Comparison of ENCODE assay signal across 8 mouse cellular contexts in the genomic region with DNA sequence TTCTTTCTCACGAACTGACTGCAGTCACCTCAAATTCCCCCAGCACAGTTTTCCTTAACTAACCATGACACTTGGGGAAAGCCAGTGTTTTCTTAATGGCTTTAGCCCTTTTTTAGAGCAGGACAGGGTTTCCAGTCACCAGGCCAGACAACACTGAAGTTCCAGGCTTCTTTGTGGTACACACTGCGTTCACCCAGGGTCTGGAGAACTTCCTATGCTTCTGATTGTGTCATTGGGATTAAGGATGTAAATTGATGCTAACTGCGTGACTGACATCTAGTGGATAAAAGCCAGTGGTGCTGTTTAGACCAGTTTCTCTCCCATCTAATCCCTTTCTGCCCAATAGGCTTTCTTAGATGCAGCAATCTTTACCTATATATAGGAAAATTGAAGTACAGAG.
DNase-seq lines count a peak whose midpoint lies in the region; ATAC-seq and TF ChIP-seq lines count a peak whose summit lies in the region.

No protein-coding gene starts in this region.

- H3K27me3 ChIP-seq in CH12.LX (replicated peaks) = no peaks in the 10 kb centered on the region
- 0 out of 2 replicates have a peak, but pooled peaks cover 4% of the 10 kb centered on the region for H3K27me3 ChIP-seq in embryonic facial prominence, embryonic 14.5 days (replicated peaks; ENCODE audit: control insufficient read depth, insufficient read depth, low read length)
- peaks cover 9% of the 10 kb centered on the region; the same call in 1 of the 2 replicates for H3K27me3 ChIP-seq in kidney, embryonic 15.5 days
- H3K27me3 ChIP-seq in lung, postnatal 0 days (replicated peaks; ENCODE audit: insufficient read depth, low read length) = no peaks in the 10 kb centered on the region

- no peak overlapping the region for H3K9ac ChIP-seq in CH12.LX (ENCODE audit: insufficient read depth, low read depth)
- no peak overlapping the region for H3K9ac ChIP-seq in embryonic facial prominence, embryonic 14.5 days (ENCODE audit: low read depth, low read length)
- H3K9ac ChIP-seq in kidney, embryonic 15.5 days = no peak overlapping the region
- H3K9ac ChIP-seq in lung, postnatal 0 days (replicated peaks; ENCODE audit: low read depth) = no peak overlapping the region

- H3K9me3 ChIP-seq in CH12.LX (replicated peaks; ENCODE audit: low read length) = peaks cover 3% of the 10 kb centered on the region
- no peaks in the 10 kb centered on the region for H3K9me3 ChIP-seq in embryonic facial prominence, embryonic 14.5 days (ENCODE audit: control insufficient read depth, low read length)
- H3K9me3 ChIP-seq in kidney, embryonic 15.5 days (replicated peaks) = no peaks in the 10 kb centered on the region
- H3K9me3 ChIP-seq in lung, postnatal 0 days (ENCODE audit: low read length) = no peaks in the 10 kb centered on the region

- DNase-seq in adrenal gland, postnatal 14 days = peak; percentile 17
- no peak for DNase-seq in adrenal gland, adult 8-10 months
- peak; percentile 33 for DNase-seq in CH12.LX (ENCODE audit: extremely low read depth)
- DNase-seq in embryonic facial prominence, embryonic 14.5 days (ENCODE audit: low spot score) = peak; percentile 88
- DNase-seq in lung, postnatal 0 days (ENCODE audit: low spot score) = peak; percentile 80
- DNase-seq in right cerebral cortex, adult 2 months (ENCODE audit: low spot score in 2 of 2) = peak; percentile 54 to 60
- DNase-seq in urinary bladder, postnatal 14 days (ENCODE audit: low spot score) = no peak

- no peak overlapping the region for H3K27ac ChIP-seq in CH12.LX (ENCODE audit: insufficient read depth, low read depth)
- no peak overlapping the region for H3K27ac ChIP-seq in embryonic facial prominence, embryonic 14.5 days (replicated peaks; ENCODE audit: low read depth, low read length)
- no peak overlapping the region for H3K27ac ChIP-seq in kidney, embryonic 15.5 days
- no peak overlapping the region for H3K27ac ChIP-seq in lung, postnatal 0 days (ENCODE audit: low read length)

- no peaks in the 10 kb centered on the region for H3K36me3 ChIP-seq in CH12.LX (replicated peaks in 1 of 2; ENCODE audit: control insufficient read depth in 1 of 2, insufficient read depth in 1 of 2, low read length in 1 of 2)
- no peaks in the 10 kb centered on the region for H3K36me3 ChIP-seq in embryonic facial prominence, embryonic 14.5 days (ENCODE audit: control insufficient read depth, insufficient read depth, low read length)
- no peaks in the 10 kb centered on the region for H3K36me3 ChIP-seq in kidney, embryonic 15.5 days
- no peaks in the 10 kb centered on the region for H3K36me3 ChIP-seq in lung, postnatal 0 days (ENCODE audit: insufficient read depth, low read length)

- TF ChIP-seq POLR2A in CH12.LX (IDR thresholded peaks at IDR 0.05; ENCODE audit: low read depth, low read length) = no peak

- H3K4me1 ChIP-seq in CH12.LX (ENCODE audit: control insufficient read depth in 1 of 2, insufficient read depth in 2 of 2) = no peaks in the 10 kb centered on the region; a peak in 2 of 4 replicates
- peaks cover 4% of the 10 kb centered on the region for H3K4me1 ChIP-seq in embryonic facial prominence, embryonic 14.5 days (ENCODE audit: control insufficient read depth, insufficient read depth, low read length)
- H3K4me1 ChIP-seq in kidney, embryonic 15.5 days = peaks cover 11% of the 10 kb centered on the region
- no peaks in the 10 kb centered on the region; the same call in 1 of the 2 replicates for H3K4me1 ChIP-seq in lung, postnatal 0 days (ENCODE audit: insufficient read depth, low read depth, low read length)

- no peak overlapping the region for H3K4me3 ChIP-seq in CH12.LX (replicated peaks in 1 of 3; ENCODE audit: low read depth in 2 of 3, low read length in 2 of 3, poor library complexity in 1 of 3)
- H3K4me3 ChIP-seq in embryonic facial prominence, embryonic 14.5 days (ENCODE audit: low read depth, low read length) = no peak overlapping the region
- no peak overlapping the region for H3K4me3 ChIP-seq in kidney, embryonic 15.5 days (replicated peaks)
- H3K4me3 ChIP-seq in lung, postnatal 0 days (ENCODE audit: low read depth, low read length) = no peak overlapping the region

- peak; percentile 61 to 77 for TF ChIP-seq CTCF in CH12.LX (conservative IDR thresholded peaks at IDR 0.05 in 1 of 2, IDR thresholded peaks at IDR 0.05 in 1 of 2; ENCODE audit: low read depth in 2 of 2, low read length in 2 of 2)
- TF ChIP-seq CTCF in lung, postnatal 0 days (IDR thresholded peaks at IDR 0.05) = peak; percentile 91

- in situ Hi-C loops in CH12.LX (cut with MboI; ENCODE audit: low pct_ligation_motif_present, low pct_unique_long_range_greater_than_20kb, low sequenced_read_pairs) = no loop called here

- ATAC-seq in embryonic facial prominence, embryonic 14.5 days (ENCODE audit: low read depth) = peak; percentile 38; the same call in 1 of the 2 replicates
- ATAC-seq in kidney, embryonic 15.5 days (replicated peaks; ENCODE audit: low FRiP score) = peak; percentile 47
- peak; percentile 52; the same call in 1 of the 2 replicates for ATAC-seq in lung, postnatal 0 days

- no peaks in the 10 kb centered on the region for H3K79me2 ChIP-seq in CH12.LX (replicated peaks; ENCODE audit: control insufficient read depth, extremely low read depth, insufficient read depth, poor library complexity, severe bottlenecking)

- no peak for TF ChIP-seq EP300 in CH12.LX (IDR thresholded peaks at IDR 0.05; ENCODE audit: low read length)
- TF ChIP-seq EP300 in lung, postnatal 0 days (IDR thresholded peaks at IDR 0.05) = no peak

- no peak overlapping the region for H3K4me2 ChIP-seq in CH12.LX (ENCODE audit: insufficient read depth, low read depth, poor library complexity, severe bottlenecking)
- no peak overlapping the region for H3K4me2 ChIP-seq in embryonic facial prominence, embryonic 14.5 days (ENCODE audit: low read depth, low read length)
- no peak overlapping the region for H3K4me2 ChIP-seq in kidney, embryonic 15.5 days
- H3K4me2 ChIP-seq in lung, postnatal 0 days (replicated peaks; ENCODE audit: low read depth, low read length) = no peak overlapping the region

- peak; percentile 84 for TF ChIP-seq RAD21 in CH12.LX (IDR thresholded peaks at IDR 0.05; ENCODE audit: low read depth, low read length)

- WGBS in embryonic facial prominence, embryonic 14.5 days = 23% methylated on average over 3 of the region's 3 CpGs
- WGBS in kidney, embryonic 15.5 days = 33% methylated on average over 3 of the region's 3 CpGs
- WGBS in lung, postnatal 0 days = 28% methylated on average over 3 of the region's 3 CpGs

- dilution Hi-C loops in CH12.LX (cut with MboI; ENCODE audit: extremely low pct_ligation_motif_present, extremely low pct_unique_long_range_greater_than_20kb, low sequenced_read_pairs) = no loop called here

TF ChIP-seq in CH12.LX, 34 proteins besides CTCF, POLR2A, EP300 and RAD21:
- TF ChIP-seq ETS1 (conservative IDR thresholded peaks at IDR 0.05; ENCODE audit: low read depth, low read length) (no peak), TCF12 (IDR thresholded peaks at IDR 0.05; ENCODE audit: low read depth, low read length) (no peak), HCFC1 (IDR thresholded peaks at IDR 0.05; ENCODE audit: low read depth, low read length) (no peak), GABPA (IDR thresholded peaks at IDR 0.05; ENCODE audit: insufficient replicate concordance, low read depth, low read length) (no peak), SMC3 (IDR thresholded peaks at IDR 0.05; ENCODE audit: low read depth, low read length) (peak; percentile 61), ZC3H11A (IDR thresholded peaks at IDR 0.05; ENCODE audit: low read depth, low read length) (0 out of 2 replicates have a peak, but pooled peaks have one; percentile 8), PAX5 (IDR thresholded peaks at IDR 0.05; ENCODE audit: low read length) (no peak)

Comparison
In these comparisons a context has a peak if more than half of its experiments do, and no peak if none do; other contexts are left out.
1. DNase-seq: peak in adrenal gland, postnatal 14 days (single experiment), CH12.LX (single experiment), embryonic facial prominence, embryonic 14.5 days (single experiment), lung, postnatal 0 days (single experiment) and right cerebral cortex, adult 2 months (2 of 2); none in adrenal gland, adult 8-10 months (single experiment) and urinary bladder, postnatal 14 days (single experiment).
2. Peak in every context shown above with its lines, with median percentiles within 50 percentile points of each other: ATAC-seq.